Mouse (Mus musculus) lung, adult 2 months (tissue): ENCODE measurements around the gene Pcgf5.

Source experiments
- CTCF ChIP-seq: fragments of 200-500 bp; IDR thresholded peaks from 2 replicates; pipeline ENCODE4 v1.5.1; 2011; ENCODE audit warnings: mild to moderate bottlenecking, low read length, control low read depth; ENCODE audit not compliant: insufficient read depth
- POLR2A ChIP-seq: fragments of 200-500 bp; IDR thresholded peaks from 2 replicates; pipeline ENCODE4 v1.6.1; 2011; ENCODE audit warnings: low read depth, mild to moderate bottlenecking, control low read depth, low read length, borderline replicate concordance; ENCODE audit errors: extremely low read depth

- TF ChIP-seq POLR2A (no peak), CTCF (no peak)
These were observed 835 bp downstream of the Pcgf5 start for GRCm38 (mm10) chr19:36348801-36349486.
